Mouse (Mus musculus): ENCODE results near the gene Pld3. TPM values are rescaled to one million over a fixed set of nuclear protein-coding genes. Genes with fewer than 3 reads are reported as not detected.
A peak's percentile ranks its signal among the peaks of the same experiment; 100 is the strongest.

The Pld3 gene
- polyA plus RNA-seq, 1 experiment: 195 TPM

DNA sequence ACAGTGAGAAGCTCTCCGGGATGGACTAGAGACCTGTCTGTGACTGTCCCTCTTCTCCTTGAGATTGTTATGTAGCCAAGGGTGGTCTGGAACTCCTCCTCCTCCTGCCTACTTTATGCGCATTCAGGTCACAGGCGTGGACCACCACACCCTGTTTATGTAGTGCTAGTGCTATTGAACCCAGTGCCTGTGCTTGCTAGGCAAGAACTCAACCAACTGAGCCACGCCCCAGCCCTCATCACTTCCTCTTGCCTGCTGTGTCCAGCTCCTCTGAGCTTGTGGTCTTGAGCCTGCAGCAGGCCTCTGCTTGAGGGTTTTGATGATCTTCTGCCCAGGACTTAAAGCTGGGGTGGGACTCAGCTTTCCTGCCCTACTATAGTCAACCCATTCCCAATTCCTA, 19.1 kb upstream of the Pld3 start:
- Histone ChIP-seq H3K27ac (ENCODE audit: insufficient read depth, low read length) (no peak overlapping the region), H3K4me3 (ENCODE audit: insufficient read depth, low read length) (no peak overlapping the region), H3K4me1 (ENCODE audit: control insufficient read depth, insufficient read depth, low read length) (no peaks in the 10 kb centered on the region)
- TF ChIP-seq POLR2A (IDR thresholded peaks at IDR 0.05; ENCODE audit: low read depth, low read length) (no peak), CTCF (IDR thresholded peaks at IDR 0.05; ENCODE audit: borderline replicate concordance, insufficient read depth, low read length) (no peak)

DNA sequence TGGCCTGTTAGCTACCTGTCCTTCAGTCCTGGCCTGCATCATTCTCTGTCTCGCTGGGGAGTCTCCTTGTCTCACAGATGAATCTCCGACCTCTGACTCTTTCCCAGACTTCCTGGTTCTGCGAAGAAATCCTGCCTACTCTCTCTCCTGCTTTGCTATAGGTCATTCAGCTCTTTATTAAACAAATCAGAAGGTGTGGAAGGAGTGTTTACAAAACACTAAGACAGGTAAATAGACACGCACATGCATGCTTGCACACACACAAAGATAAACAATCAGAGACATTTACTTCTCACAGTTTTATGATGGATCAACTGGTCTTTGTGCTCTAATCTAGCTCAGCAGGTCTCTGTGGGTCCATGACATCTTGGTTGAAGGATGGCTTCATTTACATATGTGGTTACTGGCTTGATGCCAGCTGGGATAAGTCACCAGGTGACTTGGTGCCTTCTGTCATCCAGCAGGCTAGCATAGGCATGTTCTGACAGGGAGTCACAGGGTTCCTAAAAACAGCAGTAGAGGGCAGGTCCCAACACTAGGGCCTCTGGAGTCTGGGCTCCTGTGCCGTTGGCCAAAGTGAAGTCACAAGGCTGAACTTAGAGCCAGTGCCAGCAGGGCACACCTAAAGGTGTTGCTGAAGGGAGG, 16.7 kb upstream of the Pld3 start:
- Histone ChIP-seq H3K4me1 (ENCODE audit: control insufficient read depth, insufficient read depth, low read length) (no peaks in the 10 kb centered on the region), H3K27ac (ENCODE audit: insufficient read depth, low read length) (peak overlapping the region; percentile 1; the same call in 1 of the 2 replicates), H3K4me3 (ENCODE audit: insufficient read depth, low read length) (no peak overlapping the region)
- no peak for TF ChIP-seq CTCF (IDR thresholded peaks at IDR 0.05; ENCODE audit: borderline replicate concordance, insufficient read depth, low read length)
- TF ChIP-seq POLR2A (IDR thresholded peaks at IDR 0.05; ENCODE audit: low read depth, low read length): no peak

DNA sequence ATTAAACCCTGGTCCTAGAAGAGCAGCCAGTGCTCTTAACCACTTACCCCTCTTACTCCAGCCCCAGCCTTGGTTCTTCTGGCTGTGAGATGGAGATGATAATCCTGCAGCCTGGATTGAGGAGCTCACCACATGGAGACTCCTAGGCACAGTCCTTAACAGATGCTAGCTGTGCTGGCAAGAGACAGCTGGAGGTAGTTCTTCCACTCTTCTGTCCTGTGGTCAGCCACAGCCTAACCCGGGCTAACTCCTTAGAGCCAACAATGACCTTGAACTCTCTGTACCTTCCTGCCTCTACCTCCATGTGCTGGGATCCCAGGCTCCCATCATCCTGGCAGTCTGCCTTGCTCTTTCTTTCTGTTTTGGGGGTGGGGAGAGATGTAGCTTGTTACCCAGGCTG, 8.0 kb upstream of the Pld3 start:
- Histone ChIP-seq H3K27ac (ENCODE audit: insufficient read depth, low read length) (no peak overlapping the region), H3K4me1 (ENCODE audit: control insufficient read depth, insufficient read depth, low read length) (no peaks in the 10 kb centered on the region), H3K4me3 (ENCODE audit: insufficient read depth, low read length) (no peak overlapping the region)
- no peak for TF ChIP-seq CTCF (IDR thresholded peaks at IDR 0.05; ENCODE audit: borderline replicate concordance, insufficient read depth, low read length)

DNA sequence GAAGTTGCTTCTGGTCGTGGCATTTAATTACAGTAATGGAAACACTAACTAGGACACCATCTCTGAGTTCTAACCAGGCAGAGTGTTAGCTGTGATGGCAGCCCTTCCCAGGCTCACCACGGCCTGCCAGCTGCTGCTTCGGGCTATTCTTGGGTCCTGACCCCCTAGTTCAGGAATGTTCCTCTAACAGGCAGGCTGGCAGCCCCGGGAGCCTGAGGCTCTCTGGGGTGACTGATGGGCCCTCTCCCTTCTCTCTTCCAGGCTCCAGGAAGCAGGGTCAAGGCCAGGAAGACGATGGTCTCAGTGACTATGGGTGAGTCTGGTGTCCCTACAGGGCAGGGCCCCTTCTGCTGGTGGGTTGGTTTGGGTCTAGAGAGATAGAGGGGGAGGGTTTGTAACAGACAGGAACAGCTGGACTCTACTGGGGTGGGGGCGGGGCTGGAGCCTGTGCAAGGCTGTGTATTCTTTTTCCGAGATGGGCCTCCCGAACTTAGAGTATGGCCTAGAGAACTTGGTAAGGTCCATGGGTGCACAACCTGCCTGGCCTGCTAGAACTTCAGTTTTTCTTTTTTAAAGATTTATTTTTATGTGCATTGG, 7.4 kb upstream of the Pld3 start:
- TF ChIP-seq POLR2A (IDR thresholded peaks at IDR 0.05; ENCODE audit: low read depth, low read length): no peak
- TF ChIP-seq CTCF (IDR thresholded peaks at IDR 0.05; ENCODE audit: borderline replicate concordance, insufficient read depth, low read length): no peak
- no peak overlapping the region for H3K27ac ChIP-seq (ENCODE audit: insufficient read depth, low read length)
- H3K4me1 ChIP-seq (ENCODE audit: control insufficient read depth, insufficient read depth, low read length): no peaks in the 10 kb centered on the region
- no peak overlapping the region for H3K4me3 ChIP-seq (ENCODE audit: insufficient read depth, low read length)

DNA sequence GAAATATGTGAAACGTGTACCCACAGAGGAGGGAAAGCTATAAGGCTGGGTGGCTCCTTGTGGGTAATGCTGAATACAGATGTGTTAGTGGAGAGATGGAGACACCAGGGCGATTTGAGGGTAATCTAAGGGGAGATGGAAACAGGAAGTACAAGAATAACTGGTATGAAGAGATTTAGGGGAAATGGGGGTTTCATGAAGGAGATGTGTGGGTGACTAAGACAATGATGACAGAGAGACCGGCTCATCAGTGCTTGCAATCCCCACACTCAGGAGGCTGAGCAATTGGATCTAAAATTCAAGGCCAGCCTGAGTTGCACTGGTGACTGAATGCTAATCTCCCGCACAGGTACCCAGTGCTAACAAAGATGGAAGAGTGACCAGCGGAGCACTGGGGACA, 948 bp downstream of the Pld3 start:
- Histone ChIP-seq H3K4me1 (ENCODE audit: control insufficient read depth, insufficient read depth, low read length) (no peaks in the 10 kb centered on the region), H3K27ac (ENCODE audit: insufficient read depth, low read length) (no peak overlapping the region), H3K4me3 (ENCODE audit: insufficient read depth, low read length) (peak overlapping the region; percentile 95)
- no peak for TF ChIP-seq POLR2A (IDR thresholded peaks at IDR 0.05; ENCODE audit: low read depth, low read length)
- no peak for TF ChIP-seq CTCF (IDR thresholded peaks at IDR 0.05; ENCODE audit: borderline replicate concordance, insufficient read depth, low read length)

DNA sequence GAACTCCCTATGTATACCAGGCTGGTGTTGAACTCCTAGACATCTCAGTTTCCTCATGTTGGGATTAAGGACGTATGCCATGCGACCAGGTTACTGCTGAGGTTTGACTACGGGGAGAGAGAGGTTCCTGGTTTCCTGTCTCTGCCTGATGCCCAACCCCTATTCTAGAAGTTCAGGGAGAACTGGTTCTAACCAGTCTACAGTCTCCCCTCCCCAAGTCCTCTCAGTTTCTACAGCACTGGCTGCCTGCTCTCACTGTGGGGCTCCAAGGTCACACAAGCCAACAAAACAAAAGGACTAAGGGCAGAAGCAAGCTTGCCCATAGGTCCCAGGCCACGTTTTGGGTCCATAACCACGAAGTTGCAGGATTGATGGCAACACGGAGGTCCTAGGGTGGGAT, 3.4 kb downstream of the Pld3 start:
- no peak overlapping the region for H3K4me3 ChIP-seq (ENCODE audit: insufficient read depth, low read length)
- H3K27ac ChIP-seq (ENCODE audit: insufficient read depth, low read length): no peak overlapping the region
- H3K4me1 ChIP-seq (ENCODE audit: control insufficient read depth, insufficient read depth, low read length): no peaks in the 10 kb centered on the region
- TF ChIP-seq POLR2A (IDR thresholded peaks at IDR 0.05; ENCODE audit: low read depth, low read length): no peak
- no peak for TF ChIP-seq CTCF (IDR thresholded peaks at IDR 0.05; ENCODE audit: borderline replicate concordance, insufficient read depth, low read length)

DNA sequence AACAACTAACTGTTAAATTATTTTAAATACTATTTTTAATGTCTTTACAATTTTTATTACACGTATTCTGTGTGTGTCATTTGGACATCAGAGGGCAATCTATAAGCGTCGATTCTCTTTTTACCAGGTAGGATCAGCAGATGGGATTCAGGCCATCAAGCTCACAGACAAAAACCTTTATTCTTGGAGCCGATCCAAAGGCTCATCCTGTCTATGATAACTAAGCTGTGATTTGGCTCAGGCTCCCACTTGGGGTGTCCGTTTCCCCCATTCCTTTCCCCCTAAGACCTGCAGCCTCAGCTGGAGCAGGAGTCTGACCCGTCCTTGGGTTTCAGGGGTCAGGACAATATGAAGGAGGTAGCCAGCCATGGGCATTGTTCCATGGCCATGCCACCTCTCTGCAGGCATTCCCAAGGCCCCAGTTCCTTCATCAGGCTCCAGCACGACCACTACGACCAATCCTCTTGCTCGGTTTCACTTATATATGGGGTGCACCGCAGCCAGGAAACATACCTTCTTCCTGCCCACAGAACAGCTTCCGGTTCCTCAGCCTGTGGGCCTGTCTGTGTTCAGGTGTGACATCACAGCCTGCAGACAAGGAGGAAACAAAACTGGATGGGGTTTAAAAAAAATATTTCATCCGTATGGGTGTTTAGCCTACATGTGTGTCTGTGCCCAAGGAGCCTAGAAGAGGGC, 8.2 kb downstream of the Pld3 start:
- Histone ChIP-seq H3K27ac (ENCODE audit: insufficient read depth, low read length) (no peak overlapping the region), H3K4me1 (ENCODE audit: control insufficient read depth, insufficient read depth, low read length) (no peaks in the 10 kb centered on the region), H3K4me3 (ENCODE audit: insufficient read depth, low read length) (no peak overlapping the region)
- no peak for TF ChIP-seq CTCF (IDR thresholded peaks at IDR 0.05; ENCODE audit: borderline replicate concordance, insufficient read depth, low read length)
- TF ChIP-seq POLR2A (IDR thresholded peaks at IDR 0.05; ENCODE audit: low read depth, low read length): no peak

DNA sequence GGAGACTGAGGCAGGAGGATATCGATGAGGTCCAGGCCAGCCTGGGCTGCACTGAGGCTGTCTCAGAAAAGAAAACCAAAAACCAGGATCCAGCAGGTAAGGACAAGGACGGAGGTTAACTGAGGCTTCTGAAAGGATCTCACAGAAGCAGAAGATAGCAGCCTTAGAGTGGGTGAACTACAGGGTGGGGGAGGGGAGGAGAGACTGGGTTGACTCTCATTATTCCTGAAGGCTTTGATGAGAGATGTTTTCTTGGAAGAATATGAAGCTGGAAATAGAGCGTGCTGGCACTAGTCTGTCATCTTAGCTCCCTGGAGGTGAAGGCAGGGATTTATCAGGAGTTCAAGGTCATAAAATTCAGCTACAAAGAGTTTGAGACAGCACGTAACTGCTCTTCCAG, 9.2 kb downstream of the Pld3 start:
- no peaks in the 10 kb centered on the region for H3K4me1 ChIP-seq (ENCODE audit: control insufficient read depth, insufficient read depth, low read length)
- no peak overlapping the region for H3K27ac ChIP-seq (ENCODE audit: insufficient read depth, low read length)
- TF ChIP-seq CTCF (IDR thresholded peaks at IDR 0.05; ENCODE audit: borderline replicate concordance, insufficient read depth, low read length): no peak
- no peak for TF ChIP-seq POLR2A (IDR thresholded peaks at IDR 0.05; ENCODE audit: low read depth, low read length)
- no peak overlapping the region for H3K4me3 ChIP-seq (ENCODE audit: insufficient read depth, low read length)

DNA sequence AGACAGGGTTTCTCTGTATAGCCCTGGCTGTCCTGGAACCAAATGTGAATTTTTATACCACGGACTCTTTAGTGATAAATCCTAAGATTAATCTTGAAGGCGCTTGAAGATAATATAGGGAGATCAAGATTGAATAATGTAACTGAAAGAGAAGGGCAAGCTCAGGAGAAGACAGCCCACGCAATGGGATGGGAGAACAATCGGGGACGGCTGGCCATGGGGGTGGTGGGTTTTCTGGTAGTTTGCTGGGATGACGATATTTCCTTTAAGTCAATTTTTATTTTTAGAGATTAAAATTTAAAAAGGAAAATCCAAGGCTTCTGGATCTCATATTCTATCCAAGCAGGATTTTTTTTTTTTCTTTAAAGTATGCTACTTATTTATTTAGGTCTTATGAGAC, 10.0 kb downstream of the Pld3 start:
- TF ChIP-seq CTCF (IDR thresholded peaks at IDR 0.05; ENCODE audit: borderline replicate concordance, insufficient read depth, low read length) (no peak), POLR2A (IDR thresholded peaks at IDR 0.05; ENCODE audit: low read depth, low read length) (no peak)
- Histone ChIP-seq H3K4me1 (ENCODE audit: control insufficient read depth, insufficient read depth, low read length) (no peaks in the 10 kb centered on the region), H3K27ac (ENCODE audit: insufficient read depth, low read length) (no peak overlapping the region), H3K4me3 (ENCODE audit: insufficient read depth, low read length) (peak overlapping the region; percentile 44; the same call in 1 of the 2 replicates)

DNA sequence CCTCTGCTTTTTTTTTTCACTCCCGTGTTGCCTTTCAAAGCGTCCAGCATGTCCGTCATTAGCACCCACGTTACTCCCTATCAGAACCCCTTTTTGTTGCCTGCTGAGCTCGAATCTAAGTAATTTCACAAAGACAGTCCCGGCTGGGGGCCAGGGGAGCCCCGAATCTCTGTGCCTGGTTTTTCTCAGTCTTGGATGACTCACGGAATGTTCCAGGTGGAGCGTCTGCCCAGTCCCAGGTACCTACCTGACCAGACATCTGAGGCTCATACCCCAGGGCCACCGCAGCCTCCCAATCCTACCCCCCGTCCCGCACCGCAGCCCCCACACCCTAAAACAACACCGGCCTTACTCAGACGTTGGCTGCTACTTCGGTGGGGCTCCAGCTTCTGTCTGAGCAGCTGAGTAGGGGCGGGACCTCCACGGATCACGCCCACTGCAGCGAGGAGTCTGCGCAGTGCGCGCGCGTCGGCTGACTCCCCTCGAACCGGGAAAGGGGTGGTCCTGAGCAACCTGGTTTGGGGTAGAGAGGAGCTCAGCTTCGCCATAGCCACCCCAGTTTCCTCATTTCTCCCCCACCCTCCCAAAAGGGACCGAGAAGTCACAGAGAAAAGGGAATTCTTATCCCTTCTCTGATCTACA, 10.5 kb downstream of the Pld3 start:
- Histone ChIP-seq H3K27ac (ENCODE audit: insufficient read depth, low read length) (no peak overlapping the region), H3K4me3 (ENCODE audit: insufficient read depth, low read length) (peak overlapping the region; percentile 44)
- TF ChIP-seq CTCF (IDR thresholded peaks at IDR 0.05; ENCODE audit: borderline replicate concordance, insufficient read depth, low read length): no peak
- TF ChIP-seq POLR2A (IDR thresholded peaks at IDR 0.05; ENCODE audit: low read depth, low read length): peak; percentile 79

More for the DNA sequence above, 10.5 kb downstream of the Pld3 start:
- H3K4me1 ChIP-seq (ENCODE audit: control insufficient read depth, insufficient read depth, low read length): no peaks in the 10 kb centered on the region
